Mouse (Mus musculus) left cerebral cortex, postnatal 36 days (tissue): ENCODE measurements around the gene Abca8b. TPM values are rescaled to one million over a fixed set of nuclear protein-coding genes. Genes with fewer than 3 reads are reported as not detected.

Source experiments
- DNase-seq, 2 experiments: peaks; one replicate each; pipeline ENCODE4 v3.0.0; 2021 to 2022; ENCODE audit warnings: low spot score in 2 of 2, mixed read lengths in 1 of 2
- intact Hi-C: fragments of 180-260 bp; cut with DNase I; formaldehyde crosslinking; loops from one replicate; pipeline ENCODE4 v1.15.1; 2025
- total RNA-seq, 2 experiments: library from RNA; stranded (reverse); gene quantifications; 2 replicates each; pipeline ENCODE4 v1.2.3; 2021

Gene Abca8b
- total RNA-seq, 2 experiments from 2014 or later, result 11.1 to 12.3 TPM

DNA sequence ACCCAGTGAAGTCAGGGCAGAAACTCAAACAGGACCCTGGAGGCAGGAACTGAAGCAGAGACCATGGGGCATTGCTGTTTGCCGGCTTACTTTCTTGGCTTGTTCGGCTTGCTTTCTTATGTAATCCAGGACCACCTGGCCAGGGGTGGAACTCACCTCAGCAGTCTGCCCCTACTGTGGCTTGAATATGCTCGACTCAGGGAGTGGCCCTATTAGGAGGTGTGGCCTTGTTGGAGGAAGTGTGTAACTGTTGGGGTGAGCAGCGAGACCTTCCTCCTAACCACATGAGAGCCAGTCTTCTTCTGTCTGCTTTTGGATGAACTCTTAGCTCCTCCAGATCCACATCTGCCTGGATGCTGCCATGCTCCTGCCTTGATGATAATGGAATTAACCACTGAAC, 108.9 kb downstream of the Abca8b start:
- no peak for DNase-seq
- intact Hi-C loops, result no loop called here

DNA sequence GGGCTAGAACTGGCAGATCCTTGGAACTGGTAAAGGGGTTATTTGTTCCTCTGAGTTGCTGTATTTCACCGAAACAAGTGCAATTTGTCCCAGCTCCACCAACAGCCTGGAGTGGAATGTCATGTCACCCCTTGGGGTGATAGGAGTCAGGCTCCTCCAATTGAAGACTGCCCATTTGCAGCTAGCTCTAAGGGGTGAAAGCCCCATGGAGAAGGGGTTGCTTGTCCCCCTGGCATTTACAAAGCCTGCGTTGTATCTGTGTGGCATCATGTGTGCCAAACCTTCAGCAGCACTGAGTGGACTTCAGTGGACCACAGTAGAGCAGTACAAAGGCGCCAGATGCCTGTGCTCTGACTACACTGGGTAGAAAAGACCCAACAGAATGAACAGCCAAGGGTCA, 110.1 kb downstream of the Abca8b start:
- no peak for DNase-seq
- intact Hi-C loops, result no loop called here

DNA sequence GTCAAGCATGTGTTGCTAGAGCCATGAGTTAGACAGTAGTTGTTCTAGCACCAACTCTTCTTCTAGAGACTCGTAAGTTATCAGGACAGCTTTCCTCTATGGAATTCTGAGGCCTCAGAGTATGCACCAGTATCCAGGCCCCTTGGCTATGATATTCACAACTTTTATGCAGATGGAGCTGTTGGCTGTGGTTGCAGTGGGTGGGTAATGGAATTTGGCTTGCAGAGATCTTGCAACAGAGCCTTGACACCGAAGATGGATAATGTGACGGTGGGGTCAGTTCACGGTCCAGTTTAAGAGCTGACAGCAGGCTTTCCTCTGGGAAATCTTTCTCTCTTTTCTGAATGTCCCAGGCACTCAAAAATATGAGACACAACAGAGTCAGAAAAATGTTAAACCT, 110.8 kb downstream of the Abca8b start:
- DNase-seq, result no peak
- intact Hi-C loops, result no loop called here

DNA sequence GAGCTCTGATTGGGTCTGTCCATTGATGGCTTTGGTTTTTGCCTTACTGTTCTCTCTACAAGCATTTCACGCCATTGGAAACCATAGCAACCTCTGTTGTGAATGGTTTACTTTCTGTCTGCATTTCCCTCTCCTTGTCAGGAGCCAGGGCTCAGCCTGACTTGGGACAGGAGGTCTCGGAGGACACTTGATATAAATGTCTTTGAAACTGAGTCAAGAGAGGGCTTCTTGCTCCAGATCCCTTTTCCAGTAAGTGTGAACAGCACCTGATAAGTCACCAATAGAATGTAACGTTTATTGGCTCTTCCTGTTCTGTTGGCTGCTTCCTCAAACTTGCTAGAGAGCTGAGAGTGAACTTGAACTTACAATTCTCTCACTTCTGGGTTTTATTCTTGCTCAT, 111.5 kb downstream of the Abca8b start:
- DNase-seq, result no peak
- intact Hi-C loops, result no loop called here

Other genes starting within 250 kb of the Abca8b start
- gene 1700012B07Rik, start 167.8 kb downstream of the Abca8b start, total RNA-seq, result not detected
- gene Abca8a, start 100.1 kb upstream of the Abca8b start, total RNA-seq, result 1 to 10 TPM; 1.5 to 2.0 TPM
- gene Abca9, start 172.4 kb upstream of the Abca8b start, total RNA-seq, result 1 to 10 TPM; 5.4 to 9.0 TPM